Mouse (Mus musculus): ENCODE data around the gene Lmbr1l. TPM values are rescaled to one million over a fixed set of nuclear protein-coding genes. Genes with fewer than 3 reads are reported as not detected.
"Not testable (repeated sequence)": the region's sequence is repeated elsewhere in the genome, so short reads cannot be mapped to it uniquely, and the experiment has no call there.

Lmbr1l gene
- polyA plus RNA-seq, 1 experiment from 2014 or later = 13.5 TPM

DNA sequence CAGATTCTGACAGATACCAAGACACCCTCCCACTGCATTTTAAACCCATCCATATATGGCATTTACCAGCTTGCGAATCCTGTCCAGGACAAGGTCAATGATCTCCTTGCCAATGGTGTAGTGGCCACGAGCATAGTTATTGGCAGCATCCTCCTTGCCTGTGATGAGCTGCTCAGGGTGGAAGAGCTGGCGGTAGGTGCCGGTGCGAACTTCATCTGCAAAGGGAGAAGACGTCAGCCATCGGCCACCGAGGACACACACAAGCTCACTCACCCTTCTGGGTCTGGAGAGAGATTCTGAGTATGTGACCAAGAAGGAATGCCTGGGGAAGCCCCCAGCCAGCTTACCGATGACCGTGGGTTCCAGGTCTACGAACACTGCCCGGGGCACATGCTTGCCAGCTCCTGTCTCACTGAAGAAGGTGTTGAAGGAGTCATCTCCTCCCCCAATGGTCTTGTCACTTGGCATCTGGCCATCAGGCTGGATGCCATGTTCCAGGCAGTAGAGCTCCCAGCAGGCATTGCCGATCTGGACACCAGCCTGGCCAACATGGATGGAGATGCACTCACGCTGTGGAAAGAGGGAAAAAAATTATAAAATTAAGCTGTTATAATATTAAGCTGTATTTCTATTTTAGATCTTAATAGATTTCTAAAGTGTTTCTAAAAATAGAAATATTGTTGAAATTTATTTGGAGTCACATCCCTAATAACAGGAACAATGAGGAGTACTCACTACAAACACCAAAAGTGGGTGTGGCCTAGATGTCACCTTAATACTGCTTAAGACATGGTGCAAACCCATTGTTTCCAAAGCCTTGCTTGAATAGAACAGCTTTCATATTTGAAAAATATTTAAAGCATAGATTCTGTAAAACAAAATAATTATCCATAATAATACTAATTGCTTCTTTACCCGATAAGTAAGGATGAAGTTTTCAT, 33.4 kb upstream of the Lmbr1l start:
- Histone ChIP-seq H3K4me2 (peak overlapping the region; percentile 87), H3K36me3 (peaks cover 17% of the 10 kb centered on the region), H3K4me3 (peak overlapping the region; percentile 91), H3K4me1 (peaks cover 25% of the 10 kb centered on the region), H3K9ac (peak overlapping the region; percentile 98), H3K27ac (replicated peaks) (peak overlapping the region; percentile 95)
- WGBS = 84% methylated on average over 11 of the region's 15 CpGs
- ATAC-seq (ENCODE audit: extremely low read depth, insufficient number of reproducible peaks, low FRiP score, low TSS enrichment); H3K9me3 ChIP-seq; H3K27me3 ChIP-seq (replicated peaks): not testable (repeated sequence)

DNA sequence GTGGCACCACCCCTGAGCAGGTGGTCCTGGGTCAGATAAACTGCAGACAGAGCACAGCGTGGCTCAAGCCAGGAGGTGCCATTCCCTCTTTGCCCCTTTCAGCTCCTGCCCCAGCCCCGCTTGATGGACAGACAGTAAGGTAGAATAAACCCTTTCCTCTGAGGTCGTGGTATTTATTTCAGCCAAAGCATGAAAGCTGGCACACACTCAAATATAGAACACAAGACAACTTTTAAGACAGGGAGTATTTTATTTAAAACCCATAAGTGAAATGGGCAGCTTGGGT, 31.5 kb upstream of the Lmbr1l start:
- no peak overlapping the region for H3K4me2 ChIP-seq
- H3K4me3 ChIP-seq = no peak overlapping the region
- 68% methylated on average over 3 of the region's 3 CpGs for WGBS
- no peak overlapping the region for H3K9ac ChIP-seq
- H3K9me3 ChIP-seq = no peaks in the 10 kb centered on the region; the same call in 1 of the 2 replicates
- no peak for ATAC-seq (ENCODE audit: extremely low read depth, insufficient number of reproducible peaks, low FRiP score, low TSS enrichment)
- H3K4me1 ChIP-seq = peaks cover 19% of the 10 kb centered on the region
- H3K27ac ChIP-seq (replicated peaks) = no peak overlapping the region
- no peaks in the 10 kb centered on the region for H3K27me3 ChIP-seq (replicated peaks)
- H3K36me3 ChIP-seq = peaks cover 17% of the 10 kb centered on the region

DNA sequence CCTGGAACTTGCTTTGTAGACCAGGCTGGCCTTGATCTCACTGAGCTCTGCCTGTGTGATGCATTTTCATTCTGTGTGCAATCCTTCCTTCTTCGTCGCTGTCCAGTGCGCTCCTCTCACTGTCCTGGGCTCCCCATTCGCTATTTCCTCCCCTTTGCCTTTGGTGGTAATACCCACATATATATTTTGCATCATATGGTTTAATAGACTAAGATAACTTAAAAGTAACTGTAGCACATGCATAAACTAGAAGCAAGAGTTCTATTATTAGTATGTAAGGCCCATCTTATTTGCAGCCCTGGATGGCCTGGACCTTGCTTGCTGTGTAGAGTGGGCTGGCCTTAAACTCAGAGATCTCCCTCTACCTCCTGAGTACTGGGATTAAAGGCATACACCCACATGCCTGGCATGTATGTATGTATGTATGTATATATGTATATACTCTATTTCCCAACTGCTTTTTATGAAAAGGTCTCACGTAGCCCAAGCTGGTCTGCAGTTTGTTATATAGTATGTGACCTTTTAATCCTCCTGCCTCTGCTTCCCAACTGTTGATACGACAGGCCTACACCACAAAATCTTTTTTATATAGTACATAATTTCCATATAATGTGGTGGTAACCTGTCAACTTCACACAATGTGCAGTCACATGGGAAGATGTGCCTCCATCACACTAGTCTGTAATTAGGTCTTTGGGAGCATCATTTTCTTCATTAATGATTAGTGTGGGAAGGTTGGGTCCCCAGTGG, 31.0 kb upstream of the Lmbr1l start:
- Histone ChIP-seq H3K4me3 (no peak overlapping the region), H3K9ac (no peak overlapping the region), H3K27me3 (replicated peaks) (no peaks in the 10 kb centered on the region), H3K27ac (replicated peaks) (no peak overlapping the region), H3K4me1 (peaks cover 14% of the 10 kb centered on the region), H3K9me3 (no peaks in the 10 kb centered on the region; the same call in 1 of the 2 replicates), H3K4me2 (no peak overlapping the region), H3K36me3 (peaks cover 17% of the 10 kb centered on the region)
- WGBS = 68% methylated on average over 6 of the region's 6 CpGs
- ATAC-seq (ENCODE audit: extremely low read depth, insufficient number of reproducible peaks, low FRiP score, low TSS enrichment) = no peak

DNA sequence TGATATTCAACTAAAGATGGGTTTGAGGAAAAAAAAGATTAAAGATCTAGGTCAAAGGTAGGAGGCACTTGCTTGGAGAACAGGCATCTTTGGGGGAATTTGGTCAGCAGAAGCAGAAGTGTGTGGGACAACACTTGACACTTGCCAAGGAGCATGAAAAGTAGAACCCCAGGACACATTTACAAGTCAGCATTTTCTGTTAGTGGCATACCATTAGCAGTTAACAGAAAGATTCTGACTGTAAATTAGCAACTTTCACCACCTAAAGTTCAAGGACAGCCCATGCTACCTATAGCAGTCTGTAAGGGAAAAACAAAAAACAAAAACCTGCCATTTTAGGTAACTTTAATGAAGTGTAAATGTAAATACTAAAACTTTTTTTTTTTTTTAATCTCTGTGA, 30.4 kb upstream of the Lmbr1l start:
- ATAC-seq (ENCODE audit: extremely low read depth, insufficient number of reproducible peaks, low FRiP score, low TSS enrichment) = no peak
- H3K4me3 ChIP-seq = no peak overlapping the region
- no peaks in the 10 kb centered on the region for H3K27me3 ChIP-seq (replicated peaks)
- peaks cover 17% of the 10 kb centered on the region for H3K36me3 ChIP-seq
- no peak overlapping the region for H3K4me2 ChIP-seq
- no peak overlapping the region for H3K9ac ChIP-seq
- no peaks in the 10 kb centered on the region; the same call in 1 of the 2 replicates for H3K9me3 ChIP-seq
- no peak overlapping the region for H3K27ac ChIP-seq (replicated peaks)
- H3K4me1 ChIP-seq = peaks cover 12% of the 10 kb centered on the region

DNA sequence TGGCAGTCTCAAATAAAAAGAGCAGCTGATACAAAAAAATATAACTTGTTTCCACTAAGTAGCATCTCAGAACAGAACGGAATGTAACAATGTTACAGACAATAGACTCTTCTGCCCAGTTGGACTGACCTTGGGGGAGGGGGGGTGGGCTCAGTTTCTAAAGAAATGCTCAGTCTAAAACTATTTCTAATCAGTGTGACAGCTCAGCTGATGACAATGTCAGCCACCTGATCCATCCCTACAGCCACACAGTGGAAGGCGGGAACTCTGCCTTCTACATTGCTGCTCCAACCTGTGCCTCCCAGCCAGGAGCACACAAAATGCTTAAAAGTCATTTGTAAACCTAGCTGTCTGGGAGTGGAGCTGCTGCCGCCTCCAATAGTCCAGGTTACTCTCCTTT, 29.9 kb upstream of the Lmbr1l start:
- Histone ChIP-seq H3K9me3 (no peaks in the 10 kb centered on the region; the same call in 1 of the 2 replicates), H3K27me3 (replicated peaks) (no peaks in the 10 kb centered on the region), H3K9ac (no peak overlapping the region), H3K27ac (replicated peaks) (no peak overlapping the region), H3K4me2 (no peak overlapping the region), H3K36me3 (peaks cover 17% of the 10 kb centered on the region), H3K4me3 (no peak overlapping the region), H3K4me1 (peaks cover 12% of the 10 kb centered on the region)
- no peak for ATAC-seq (ENCODE audit: extremely low read depth, insufficient number of reproducible peaks, low FRiP score, low TSS enrichment)
- 50% methylated on average over 3 of the region's 3 CpGs for WGBS

DNA sequence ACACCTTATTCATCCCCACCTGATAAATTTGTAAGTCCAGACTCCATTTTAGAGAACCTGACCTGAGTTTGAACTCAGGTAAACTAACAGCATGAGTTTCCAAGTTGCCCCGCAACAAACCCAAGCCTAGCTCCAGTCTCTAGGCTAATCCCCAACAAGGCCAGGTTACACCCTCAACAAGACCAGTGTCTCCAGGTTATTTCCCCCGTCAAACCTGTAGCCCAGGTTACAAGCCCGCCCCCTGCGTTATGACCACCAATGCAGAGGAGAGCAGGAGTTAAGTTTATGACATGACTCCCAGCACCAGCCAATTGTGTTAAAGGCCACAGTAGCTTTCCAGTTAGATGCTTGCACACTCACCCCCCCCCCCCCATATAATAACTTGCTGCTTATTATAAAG, 25.1 kb upstream of the Lmbr1l start:
- no peak overlapping the region for H3K9ac ChIP-seq
- WGBS = 73% methylated on average over 4 of the region's 4 CpGs
- no peaks in the 10 kb centered on the region for H3K27me3 ChIP-seq (replicated peaks)

DNA sequence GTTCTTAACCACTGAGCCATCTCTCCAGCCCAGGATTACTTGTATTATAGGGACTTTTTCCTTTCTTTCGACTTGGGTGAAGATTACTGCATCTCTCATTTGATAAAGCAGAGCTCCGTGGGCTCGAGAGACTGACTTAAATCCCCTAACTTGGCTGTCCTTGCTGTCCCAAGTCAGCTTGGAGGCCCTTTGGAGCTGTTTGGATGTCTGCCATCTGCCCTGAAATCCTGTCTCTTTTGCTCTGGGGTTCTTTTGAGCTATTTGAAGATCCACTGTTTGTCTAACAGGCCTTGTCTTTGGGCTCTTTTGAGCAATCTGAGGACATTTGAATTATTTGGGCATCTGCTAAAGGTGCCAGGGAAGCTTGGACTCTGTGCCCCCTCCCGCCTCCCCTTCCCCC, 24.1 kb upstream of the Lmbr1l start:
- no peak overlapping the region for H3K27ac ChIP-seq (replicated peaks)
- H3K9ac ChIP-seq = no peak overlapping the region
- H3K27me3 ChIP-seq (replicated peaks) = no peaks in the 10 kb centered on the region
- H3K4me1 ChIP-seq = no peaks in the 10 kb centered on the region
- no peak overlapping the region for H3K4me3 ChIP-seq
- no peaks in the 10 kb centered on the region for H3K36me3 ChIP-seq
- no peak for ATAC-seq (ENCODE audit: extremely low read depth, insufficient number of reproducible peaks, low FRiP score, low TSS enrichment)
- no peaks in the 10 kb centered on the region; the same call in 1 of the 2 replicates for H3K9me3 ChIP-seq
- H3K4me2 ChIP-seq = no peak overlapping the region
- WGBS = 74% methylated on average over 4 of the region's 4 CpGs

More for the DNA sequence above, 25.1 kb upstream of the Lmbr1l start:
- Histone ChIP-seq H3K4me2 (no peak overlapping the region), H3K27ac (replicated peaks) (no peak overlapping the region), H3K36me3 (no peaks in the 10 kb centered on the region), H3K9me3 (no peaks in the 10 kb centered on the region; the same call in 1 of the 2 replicates), H3K4me1 (no peaks in the 10 kb centered on the region), H3K4me3 (no peak overlapping the region)
- no peak for ATAC-seq (ENCODE audit: extremely low read depth, insufficient number of reproducible peaks, low FRiP score, low TSS enrichment)

DNA sequence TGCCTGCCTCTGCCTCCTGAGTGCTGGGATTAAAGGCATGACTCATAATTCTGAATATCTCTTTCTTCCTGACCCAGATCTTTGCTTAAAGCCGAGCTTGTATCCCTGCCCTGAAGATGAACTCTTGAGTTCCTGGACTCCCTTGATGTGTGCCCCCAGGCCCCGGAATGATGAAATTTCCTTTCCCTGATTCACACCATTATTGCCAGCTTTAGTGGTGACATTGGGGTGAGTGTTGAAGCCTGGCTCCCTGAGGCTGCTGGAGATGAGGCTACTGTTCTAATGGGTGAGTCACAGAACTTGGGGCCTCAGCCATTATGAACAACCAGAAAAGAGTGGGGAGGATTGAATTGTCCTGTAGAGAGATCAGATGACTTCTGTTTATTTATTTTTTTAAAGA, 23.5 kb upstream of the Lmbr1l start:
- Histone ChIP-seq H3K4me1 (no peaks in the 10 kb centered on the region), H3K9ac (no peak overlapping the region), H3K36me3 (no peaks in the 10 kb centered on the region), H3K27me3 (replicated peaks) (no peaks in the 10 kb centered on the region), H3K9me3 (no peaks in the 10 kb centered on the region; the same call in 1 of the 2 replicates), H3K4me3 (no peak overlapping the region), H3K4me2 (no peak overlapping the region), H3K27ac (replicated peaks) (no peak overlapping the region)
- 49% methylated on average over 2 of the region's 2 CpGs for WGBS
- no peak for ATAC-seq (ENCODE audit: extremely low read depth, insufficient number of reproducible peaks, low FRiP score, low TSS enrichment)

DNA sequence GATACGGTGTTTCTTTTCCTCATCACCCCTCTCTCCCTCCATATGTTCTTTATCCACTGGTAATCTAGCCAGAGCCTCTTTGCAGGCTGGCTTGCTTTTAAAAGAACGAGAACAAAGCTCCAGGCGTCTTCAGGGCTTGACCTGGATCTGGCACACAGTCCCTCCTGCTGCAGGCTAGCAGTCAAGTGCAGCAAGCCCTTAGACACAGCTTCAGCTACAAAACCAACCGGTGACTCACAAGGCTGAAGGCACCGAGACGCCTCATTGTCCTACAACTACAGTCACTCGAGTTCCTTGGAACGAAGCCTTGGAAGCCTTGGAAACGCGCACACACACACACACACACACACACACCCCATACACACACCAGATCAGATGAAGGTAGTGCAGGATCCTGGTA, 22.8 kb upstream of the Lmbr1l start:
- H3K4me3 ChIP-seq = no peak overlapping the region
- no peaks in the 10 kb centered on the region for H3K27me3 ChIP-seq (replicated peaks)
- peaks cover 2% of the 10 kb centered on the region for H3K4me1 ChIP-seq
- H3K9ac ChIP-seq = no peak overlapping the region
- whole genome bisulfite sequencing = 71% methylated on average over 10 of the region's 10 CpGs
- ATAC-seq (ENCODE audit: extremely low read depth, insufficient number of reproducible peaks, low FRiP score, low TSS enrichment) = no peak
- H3K27ac ChIP-seq (replicated peaks) = no peak overlapping the region
- no peaks in the 10 kb centered on the region; the same call in 1 of the 2 replicates for H3K9me3 ChIP-seq
- H3K4me2 ChIP-seq = no peak overlapping the region
- no peaks in the 10 kb centered on the region for H3K36me3 ChIP-seq

DNA sequence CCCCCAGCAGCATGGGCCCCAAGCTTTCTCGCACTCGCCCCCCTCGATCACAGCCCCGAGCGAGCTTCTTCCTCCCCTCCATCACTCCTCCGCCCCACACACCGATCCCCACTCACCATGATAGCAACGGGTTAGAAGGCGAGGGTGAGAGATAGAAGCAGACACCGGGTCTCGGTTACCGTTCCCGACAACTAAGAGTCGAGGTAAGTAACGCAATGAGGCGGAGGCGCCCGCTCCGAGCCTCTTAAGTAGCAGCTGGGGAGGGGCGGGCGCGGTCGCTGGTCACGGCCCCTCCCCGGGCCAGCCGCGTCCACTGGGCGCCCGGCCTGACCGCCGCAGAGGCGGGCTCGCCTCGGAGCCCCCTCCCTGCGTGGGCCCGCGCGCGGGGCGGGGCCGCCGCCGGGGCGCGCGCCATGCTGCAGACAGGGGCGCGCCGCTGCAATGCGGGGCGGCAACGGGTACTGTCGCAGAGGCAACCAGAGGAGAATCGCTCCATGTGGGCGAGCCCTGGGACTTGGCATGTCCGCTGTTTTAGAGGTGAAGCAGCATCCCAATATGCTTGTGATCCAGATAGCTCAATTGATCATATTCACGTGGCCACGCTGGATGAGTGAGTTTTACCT, 16.3 kb upstream of the Lmbr1l start, which contains the start of gene Tuba1b:
Gene Tuba1b, minus strand, starts transcription at position 349 of the 623 bp plus-strand sequence.
- no peaks in the 10 kb centered on the region for H3K9me3 ChIP-seq
- under 1% methylated on average over 57 of the region's 58 CpGs for WGBS
- H3K4me2 ChIP-seq = peak within 1 kb of the TSS; percentile 83
- no peaks in the 10 kb centered on the region for H3K27me3 ChIP-seq (replicated peaks)
- peak; percentile 92 for ATAC-seq (ENCODE audit: extremely low read depth, insufficient number of reproducible peaks, low FRiP score, low TSS enrichment)
- peak within 1 kb of the TSS; percentile 100 for H3K27ac ChIP-seq (replicated peaks)
- H3K4me3 ChIP-seq = peak within 1 kb of the TSS; percentile 87
- peak within 1 kb of the TSS; percentile 99 for H3K9ac ChIP-seq
- H3K4me1 ChIP-seq = peaks cover 25% of the 10 kb centered on the region
- peaks cover 22% of the 10 kb centered on the region for H3K36me3 ChIP-seq

DNA sequence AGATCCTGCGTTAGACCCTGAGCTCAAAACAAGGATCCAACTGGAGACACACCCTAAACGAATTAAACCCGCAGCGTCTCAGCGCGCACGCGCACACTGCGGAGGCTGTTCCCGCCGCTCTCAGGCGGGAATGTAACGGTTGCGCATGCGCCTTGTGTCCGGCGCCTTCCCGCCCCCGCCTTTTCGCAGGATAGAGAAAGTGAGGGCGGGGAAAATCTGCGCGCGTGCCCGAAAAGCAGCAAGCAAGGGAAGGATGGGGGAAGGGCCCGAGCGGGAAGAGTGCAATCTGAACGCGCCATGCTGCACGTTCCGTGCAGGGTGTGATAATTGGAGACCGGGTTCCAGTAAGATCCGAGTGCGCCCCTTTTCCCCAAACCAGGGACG, 15.8 kb upstream of the Lmbr1l start:
- peak overlapping the region; percentile 99 for H3K9ac ChIP-seq
- H3K36me3 ChIP-seq = peaks cover 22% of the 10 kb centered on the region
- H3K4me1 ChIP-seq = peaks cover 29% of the 10 kb centered on the region
- ATAC-seq (ENCODE audit: extremely low read depth, insufficient number of reproducible peaks, low FRiP score, low TSS enrichment) = peak; percentile 76
- peak overlapping the region; percentile 83 for H3K4me2 ChIP-seq
- no peaks in the 10 kb centered on the region for H3K27me3 ChIP-seq (replicated peaks)
- under 1% methylated on average over 35 of the region's 35 CpGs for WGBS
- no peaks in the 10 kb centered on the region for H3K9me3 ChIP-seq
- H3K4me3 ChIP-seq = peak overlapping the region; percentile 87
- H3K27ac ChIP-seq (replicated peaks) = peak overlapping the region; percentile 100
